Mouse (Mus musculus) fat pad, adult 2 months (tissue): ENCODE data around the gene Sgo1.

Experiments used
- DNase-seq: peaks from one replicate; pipeline ENCODE4 v3.0.0-alpha.2; 2011; ENCODE audit warnings: low read depth, low spot score; ENCODE audit errors: extremely low read depth

The Sgo1 gene

GRCm38 (mm10) chr17:53654596-53654995 is 34.5 kb downstream of the Sgo1 start:
- no peak for DNase-seq

GRCm38 (mm10) chr17:53650251-53650661 is 38.9 kb downstream of the Sgo1 start:
- peak; percentile 76 for DNase-seq

- peak; percentile 83 for DNase-seq
These were observed 45.8 kb downstream of the Sgo1 start for GRCm38 (mm10) chr17:53643360-53643759.

- no peak for DNase-seq
These were observed 57.8 kb downstream of the Sgo1 start for GRCm38 (mm10) chr17:53631344-53631743.

- no peak for DNase-seq
These were observed 61.0 kb downstream of the Sgo1 start for GRCm38 (mm10) chr17:53628131-53628530.

GRCm38 (mm10) chr17:53627497-53627896 is 61.6 kb downstream of the Sgo1 start:
- no peak for DNase-seq

GRCm38 (mm10) chr17:53626160-53626559 is 63.0 kb downstream of the Sgo1 start:
- no peak for DNase-seq
